Mouse (Mus musculus): ENCODE measurements around the gene Tnr. TPM values are rescaled to one million over a fixed set of nuclear protein-coding genes. Genes with fewer than 3 reads are reported as not detected.

The Tnr gene
- polyA plus RNA-seq, 1 experiment from 2014 or later: not detected

DNA sequence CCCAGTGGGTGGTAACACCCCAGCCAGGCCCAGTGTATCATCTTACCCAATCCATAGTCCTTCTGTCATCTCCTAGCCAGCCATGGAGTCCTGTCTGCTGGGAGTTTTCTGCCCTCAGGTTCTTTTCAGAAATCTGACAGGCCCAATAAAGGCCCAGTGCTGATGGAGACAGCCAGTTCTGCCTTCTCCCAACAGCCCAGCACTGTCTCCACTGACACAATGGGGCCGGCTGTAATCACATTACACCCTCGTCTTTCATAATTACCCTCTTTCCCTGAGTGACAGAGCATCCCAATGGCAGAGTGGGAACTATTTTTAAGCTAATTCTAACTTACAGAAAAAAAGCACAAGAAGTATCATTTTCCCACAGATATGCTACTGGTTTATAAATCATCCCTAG, 316.8 kb downstream of the Tnr start:
- no peaks in the 10 kb centered on the region for H3K4me1 ChIP-seq (ENCODE audit: insufficient read depth)
- no peak overlapping the region for H3K9ac ChIP-seq
- no peak for DNase-seq
- no peak overlapping the region for H3K4me3 ChIP-seq (ENCODE audit: low read depth, low read length)
- no peak for ATAC-seq (ENCODE audit: insufficient read depth)
- WGBS: 40% methylated on average over 2 of the region's 2 CpGs
- no peak overlapping the region for H3K27ac ChIP-seq (ENCODE audit: low read depth)
- H3K4me2 ChIP-seq: no peak overlapping the region
- no peaks in the 10 kb centered on the region for H3K36me3 ChIP-seq (ENCODE audit: insufficient read depth)
- TF ChIP-seq CTCF (IDR thresholded peaks at IDR 0.05; ENCODE audit: low read depth): no peak
- no peaks in the 10 kb centered on the region for H3K9me3 ChIP-seq (ENCODE audit: low read depth, low read length)
- H3K27me3 ChIP-seq (ENCODE audit: insufficient read depth, low read length): no peaks in the 10 kb centered on the region

DNA sequence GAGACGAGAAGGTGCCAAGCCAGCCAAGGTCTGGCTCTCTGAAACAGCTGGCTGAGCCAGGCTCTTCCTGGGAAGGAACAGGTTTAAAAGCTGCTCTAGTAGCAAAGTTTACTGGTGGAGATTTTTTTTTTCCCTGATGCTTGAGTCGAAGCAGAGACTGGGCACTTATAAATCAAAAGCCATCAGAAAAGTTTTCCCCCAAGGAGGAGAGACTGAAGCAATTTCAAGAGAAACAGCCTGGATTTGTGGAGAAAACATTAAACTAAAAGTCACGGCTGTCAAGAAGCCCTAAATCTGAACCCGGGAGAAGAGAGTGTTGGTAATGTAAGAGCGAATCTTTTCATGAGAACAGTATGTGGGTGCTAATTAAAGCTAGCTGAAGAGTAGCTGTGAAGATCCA, 319.3 kb downstream of the Tnr start:
- Histone ChIP-seq H3K9ac (no peak overlapping the region), H3K9me3 (ENCODE audit: low read depth, low read length) (no peaks in the 10 kb centered on the region), H3K4me2 (no peak overlapping the region), H3K27me3 (ENCODE audit: insufficient read depth, low read length) (no peaks in the 10 kb centered on the region), H3K27ac (ENCODE audit: low read depth) (no peak overlapping the region), H3K36me3 (ENCODE audit: insufficient read depth) (no peaks in the 10 kb centered on the region), H3K4me1 (ENCODE audit: insufficient read depth) (no peaks in the 10 kb centered on the region), H3K4me3 (ENCODE audit: low read depth, low read length) (no peak overlapping the region)
- WGBS: 59% methylated on average over 5 of the region's 5 CpGs
- no peak for ATAC-seq (ENCODE audit: insufficient read depth)
- no peak for DNase-seq
- TF ChIP-seq CTCF (IDR thresholded peaks at IDR 0.05; ENCODE audit: low read depth): no peak

DNA sequence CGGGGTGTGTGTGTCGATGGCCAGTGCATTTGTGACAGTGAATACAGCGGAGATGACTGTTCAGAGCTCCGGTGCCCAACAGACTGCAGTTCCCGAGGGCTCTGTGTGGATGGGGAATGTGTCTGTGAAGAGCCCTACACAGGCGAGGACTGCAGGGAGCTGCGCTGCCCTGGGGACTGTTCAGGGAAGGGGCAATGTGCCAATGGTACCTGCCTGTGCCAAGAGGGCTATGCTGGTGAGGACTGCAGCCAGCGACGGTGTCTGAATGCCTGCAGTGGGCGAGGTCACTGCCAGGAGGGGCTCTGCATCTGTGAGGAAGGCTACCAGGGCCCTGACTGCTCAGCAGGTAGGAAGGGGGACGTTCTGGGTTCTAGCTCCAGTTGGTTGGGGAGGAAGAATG, 328.5 kb downstream of the Tnr start:
- no peaks in the 10 kb centered on the region for H3K4me1 ChIP-seq (ENCODE audit: insufficient read depth)
- H3K36me3 ChIP-seq (ENCODE audit: insufficient read depth): no peaks in the 10 kb centered on the region
- TF ChIP-seq CTCF (IDR thresholded peaks at IDR 0.05; ENCODE audit: low read depth): no peak
- H3K4me3 ChIP-seq (ENCODE audit: low read depth, low read length): no peak overlapping the region
- no peak overlapping the region for H3K9ac ChIP-seq
- 78% methylated on average over 11 of the region's 11 CpGs for WGBS
- H3K4me2 ChIP-seq: no peak overlapping the region
- no peak for DNase-seq
- no peak overlapping the region for H3K27ac ChIP-seq (ENCODE audit: low read depth)
- no peak for ATAC-seq (ENCODE audit: insufficient read depth)
- no peaks in the 10 kb centered on the region for H3K9me3 ChIP-seq (ENCODE audit: low read depth, low read length)
- no peaks in the 10 kb centered on the region for H3K27me3 ChIP-seq (ENCODE audit: insufficient read depth, low read length)

DNA sequence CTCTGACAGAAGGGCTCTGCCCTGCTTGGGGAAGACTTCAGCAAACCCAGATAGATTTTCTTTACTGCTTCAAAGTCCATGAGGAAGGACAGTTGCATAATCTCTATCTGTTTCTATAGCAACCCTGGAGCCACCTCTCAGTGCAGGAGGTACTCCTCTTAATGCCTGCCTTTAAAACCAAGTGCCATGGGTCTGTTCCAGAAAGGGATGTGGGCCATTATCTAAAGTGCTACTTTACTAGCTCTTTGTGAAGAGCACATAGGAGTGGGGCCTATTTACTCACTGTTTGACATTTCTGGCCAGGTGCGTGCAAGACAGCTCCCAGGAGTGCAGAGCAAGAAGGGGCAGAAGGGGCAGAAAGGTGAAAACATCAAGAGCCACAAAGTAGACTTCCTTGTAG, 330.7 kb downstream of the Tnr start:
- Histone ChIP-seq H3K27ac (ENCODE audit: low read depth) (no peak overlapping the region), H3K4me2 (no peak overlapping the region), H3K4me3 (ENCODE audit: low read depth, low read length) (no peak overlapping the region), H3K9me3 (ENCODE audit: low read depth, low read length) (no peaks in the 10 kb centered on the region), H3K27me3 (ENCODE audit: insufficient read depth, low read length) (no peaks in the 10 kb centered on the region), H3K9ac (no peak overlapping the region), H3K36me3 (ENCODE audit: insufficient read depth) (no peaks in the 10 kb centered on the region), H3K4me1 (ENCODE audit: insufficient read depth) (no peaks in the 10 kb centered on the region)
- no peak for TF ChIP-seq CTCF (IDR thresholded peaks at IDR 0.05; ENCODE audit: low read depth)
- DNase-seq: no peak
- 47% methylated on average over 1 of the region's 1 CpGs for WGBS
- ATAC-seq (ENCODE audit: insufficient read depth): no peak

DNA sequence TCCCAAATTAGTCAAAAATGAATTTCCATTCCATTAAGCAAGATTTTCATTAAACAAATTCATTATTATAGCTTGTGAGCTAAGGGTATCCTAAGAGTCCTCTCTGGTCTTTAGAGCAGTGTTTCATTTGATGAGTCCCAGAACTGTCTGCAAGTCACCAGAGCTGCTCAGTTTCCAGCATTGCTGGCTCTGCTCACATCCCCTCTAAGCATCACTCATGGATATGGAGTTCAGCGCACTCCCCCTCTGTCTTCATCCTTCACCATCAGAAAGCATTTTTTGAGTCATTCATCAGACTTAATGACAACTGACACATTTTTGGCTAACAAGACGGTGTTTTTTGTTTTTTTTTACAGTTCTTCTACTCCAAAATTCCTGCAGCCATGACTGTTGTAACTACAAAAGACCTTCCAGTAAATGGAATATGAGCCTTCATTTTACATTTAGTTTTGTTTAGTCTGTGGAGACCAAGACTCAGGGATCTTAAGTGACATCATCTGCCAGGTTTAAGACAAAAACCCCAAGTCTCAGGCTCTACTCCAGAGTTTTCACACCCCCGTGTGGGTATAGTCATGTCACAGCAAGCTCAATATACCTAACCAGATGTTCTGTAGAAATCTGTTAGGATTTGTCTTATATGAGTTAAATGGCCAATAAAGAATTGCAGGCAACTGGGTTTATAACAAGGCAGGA, 338.4 kb downstream of the Tnr start:
- no peak for TF ChIP-seq CTCF (IDR thresholded peaks at IDR 0.05; ENCODE audit: low read depth)
- no peaks in the 10 kb centered on the region for H3K27me3 ChIP-seq (ENCODE audit: insufficient read depth, low read length)
- H3K4me1 ChIP-seq (ENCODE audit: insufficient read depth): no peaks in the 10 kb centered on the region
- 70% methylated on average over 3 of the region's 3 CpGs for WGBS
- no peak overlapping the region for H3K27ac ChIP-seq (ENCODE audit: low read depth)
- no peak overlapping the region for H3K4me2 ChIP-seq
- DNase-seq: no peak
- H3K36me3 ChIP-seq (ENCODE audit: insufficient read depth): no peaks in the 10 kb centered on the region
- no peaks in the 10 kb centered on the region for H3K9me3 ChIP-seq (ENCODE audit: low read depth, low read length)
- no peak for ATAC-seq (ENCODE audit: insufficient read depth)
- no peak overlapping the region for H3K4me3 ChIP-seq (ENCODE audit: low read depth, low read length)
- H3K9ac ChIP-seq: no peak overlapping the region

DNA sequence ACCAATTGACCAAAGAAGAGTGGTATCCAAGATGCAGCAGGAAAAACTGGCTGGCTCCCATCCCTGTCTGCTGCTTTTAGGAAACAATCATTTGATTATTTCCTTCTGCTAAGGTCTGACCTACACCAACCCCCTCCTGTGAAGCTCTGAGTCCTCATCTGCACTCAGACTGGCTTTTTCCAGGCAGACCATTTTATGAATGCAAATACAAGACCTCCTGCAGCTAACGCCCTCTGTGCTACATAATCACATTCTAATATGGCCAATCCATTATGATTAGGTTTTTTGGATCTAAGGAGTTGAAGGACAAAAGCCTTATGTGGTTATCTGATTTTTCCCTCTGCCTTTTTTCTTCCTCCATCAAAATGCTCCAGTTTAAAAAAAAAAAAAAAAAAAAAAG, 342.1 kb downstream of the Tnr start:
- ATAC-seq (ENCODE audit: insufficient read depth) (no peak), DNase-seq (no peak)
- no peak overlapping the region for H3K4me3 ChIP-seq (ENCODE audit: low read depth, low read length)
- WGBS: 58% methylated on average over 1 of the region's 1 CpGs
- H3K27ac ChIP-seq (ENCODE audit: low read depth): no peak overlapping the region
- no peak for TF ChIP-seq CTCF (IDR thresholded peaks at IDR 0.05; ENCODE audit: low read depth)
- H3K9me3 ChIP-seq (ENCODE audit: low read depth, low read length): no peaks in the 10 kb centered on the region
- no peak overlapping the region for H3K9ac ChIP-seq
- H3K4me1 ChIP-seq (ENCODE audit: insufficient read depth): no peaks in the 10 kb centered on the region
- no peaks in the 10 kb centered on the region for H3K36me3 ChIP-seq (ENCODE audit: insufficient read depth)
- H3K27me3 ChIP-seq (ENCODE audit: insufficient read depth, low read length): no peaks in the 10 kb centered on the region
- no peak overlapping the region for H3K4me2 ChIP-seq

DNA sequence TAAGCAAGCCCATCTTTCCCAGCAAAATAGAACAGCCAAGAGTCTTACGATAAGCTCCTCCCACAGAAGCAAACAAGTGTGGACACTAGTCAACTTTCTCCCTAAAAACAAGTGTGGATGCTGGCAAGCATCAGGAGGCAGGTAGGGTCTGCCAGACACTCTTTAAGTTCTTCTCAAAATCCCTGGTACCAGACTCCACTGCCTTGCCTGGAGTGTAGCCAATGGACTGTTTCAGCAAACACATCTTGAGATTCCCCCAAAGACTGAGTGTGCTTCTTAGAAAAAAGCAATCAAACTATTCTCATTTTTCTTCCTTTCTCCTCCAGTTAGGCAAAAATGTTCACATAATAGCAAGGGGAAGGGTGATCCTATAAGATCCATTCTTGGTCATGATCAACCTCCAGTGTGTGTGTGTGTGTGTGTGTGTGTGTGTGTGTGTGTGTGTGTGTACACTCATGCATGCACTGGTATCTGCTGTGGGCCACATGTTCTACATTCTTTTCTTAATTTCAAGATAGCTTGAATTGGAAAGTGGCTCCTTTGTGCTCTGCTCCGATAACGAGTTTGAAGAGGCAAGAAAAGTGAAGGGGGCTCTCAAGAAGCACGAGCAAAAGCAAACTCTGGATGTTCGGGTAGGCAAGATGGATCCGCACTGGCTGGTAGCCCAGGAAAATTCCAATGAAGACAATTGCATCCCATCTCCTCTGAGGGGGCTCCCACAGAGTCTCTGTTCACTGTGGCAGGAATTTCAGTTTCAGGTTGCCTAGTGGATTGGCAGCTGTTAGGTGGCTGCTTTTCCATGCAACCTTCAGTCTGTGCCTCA, 346.3 kb downstream of the Tnr start:
- ATAC-seq (ENCODE audit: insufficient read depth) (peak; percentile 65), DNase-seq (peak; percentile 27)
- Histone ChIP-seq H3K36me3 (ENCODE audit: insufficient read depth) (no peaks in the 10 kb centered on the region), H3K4me1 (ENCODE audit: insufficient read depth) (no peaks in the 10 kb centered on the region), H3K9me3 (ENCODE audit: low read depth, low read length) (no peaks in the 10 kb centered on the region), H3K27me3 (ENCODE audit: insufficient read depth, low read length) (no peaks in the 10 kb centered on the region), H3K4me3 (ENCODE audit: low read depth, low read length) (no peak overlapping the region), H3K9ac (no peak overlapping the region), H3K4me2 (no peak overlapping the region), H3K27ac (ENCODE audit: low read depth) (peak overlapping the region; percentile 20; the same call in 1 of the 2 replicates)
- no peak for TF ChIP-seq CTCF (IDR thresholded peaks at IDR 0.05; ENCODE audit: low read depth)
- WGBS: 62% methylated on average over 6 of the region's 6 CpGs

Measured in lung, embryonic 14.5 days (tissue).